Mouse (Mus musculus) natural killer cell, adult 2 months (primary cell): ENCODE data around the gene B4galt1.

Source experiments
- DNase-seq, 2 experiments: peaks; one replicate each; pipeline ENCODE4 v3.0.0; 2022; ENCODE audit warnings: low spot score in 2 of 2

The B4galt1 gene

GRCm38 (mm10) chr4:40853565-40854386 is at the start of gene B4galt1:
Gene B4galt1 (minus strand): TSS chr4:40854005.
- DNase-seq = peak; percentile 99

- DNase-seq = no peak
These were observed 46.8 kb upstream of the B4galt1 start for GRCm38 (mm10) chr4:40900612-40901011.

GRCm38 (mm10) chr4:40900071-40900470 is 46.3 kb upstream of the B4galt1 start:
- no peak for DNase-seq

- no peak for DNase-seq
These were observed 45.5 kb upstream of the B4galt1 start for GRCm38 (mm10) chr4:40899264-40899663.

GRCm38 (mm10) chr4:40898476-40899044 is 44.8 kb upstream of the B4galt1 start:
- no peak for DNase-seq

DNA sequence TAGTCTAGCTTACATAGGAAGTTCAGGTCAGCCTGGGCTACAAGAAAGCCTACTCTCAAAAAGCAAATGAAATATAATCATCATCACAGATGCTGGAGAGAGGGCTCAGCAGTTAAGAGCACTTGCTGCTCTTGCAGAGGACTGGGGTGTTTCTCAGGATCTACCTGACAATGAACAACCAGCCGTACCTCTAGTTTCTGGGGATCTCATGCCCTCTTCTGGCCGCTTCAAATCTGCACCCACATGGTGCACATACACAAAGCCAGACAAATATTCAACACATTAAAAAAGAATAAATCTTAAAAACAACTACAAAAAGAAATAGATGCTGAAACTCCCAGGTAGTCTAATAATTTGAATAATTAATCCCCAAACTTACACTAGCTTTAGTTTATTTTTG is 41.8 kb upstream of the B4galt1 start:
- DNase-seq = no peak

- DNase-seq = no peak
These were observed 41.3 kb upstream of the B4galt1 start for GRCm38 (mm10) chr4:40895118-40895517.

GRCm38 (mm10) chr4:40891206-40891605 is 37.4 kb upstream of the B4galt1 start:
- no peak for DNase-seq

DNA sequence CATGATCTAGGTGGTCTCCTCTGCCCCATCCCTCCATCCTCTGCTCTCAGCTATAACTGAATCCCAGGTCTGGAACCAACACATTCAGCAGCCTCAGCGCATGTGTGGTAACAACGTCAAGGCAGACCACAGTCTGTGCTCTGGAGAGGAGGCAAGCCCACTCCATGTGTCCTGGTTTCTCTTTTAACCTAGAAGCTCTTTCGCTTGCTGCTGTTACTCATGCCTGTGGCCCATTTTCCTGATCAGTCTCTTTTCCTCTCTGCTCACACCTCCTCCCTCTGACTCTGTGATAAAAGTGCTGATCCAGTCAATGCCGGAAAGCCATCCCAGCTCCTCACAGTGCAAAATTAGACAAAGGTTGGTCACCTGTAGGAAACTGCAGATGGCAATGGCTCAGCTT is 36.2 kb upstream of the B4galt1 start:
- no peak for DNase-seq

- no peak for DNase-seq
These were observed 35.4 kb upstream of the B4galt1 start for GRCm38 (mm10) chr4:40889252-40889651.

GRCm38 (mm10) chr4:40888839-40889238 is 35.0 kb upstream of the B4galt1 start:
- no peak for DNase-seq

- DNase-seq = no peak
These were observed 32.1 kb upstream of the B4galt1 start for GRCm38 (mm10) chr4:40885883-40886282.

- no peak for DNase-seq
These were observed 31.3 kb upstream of the B4galt1 start for GRCm38 (mm10) chr4:40885166-40885525.

DNA sequence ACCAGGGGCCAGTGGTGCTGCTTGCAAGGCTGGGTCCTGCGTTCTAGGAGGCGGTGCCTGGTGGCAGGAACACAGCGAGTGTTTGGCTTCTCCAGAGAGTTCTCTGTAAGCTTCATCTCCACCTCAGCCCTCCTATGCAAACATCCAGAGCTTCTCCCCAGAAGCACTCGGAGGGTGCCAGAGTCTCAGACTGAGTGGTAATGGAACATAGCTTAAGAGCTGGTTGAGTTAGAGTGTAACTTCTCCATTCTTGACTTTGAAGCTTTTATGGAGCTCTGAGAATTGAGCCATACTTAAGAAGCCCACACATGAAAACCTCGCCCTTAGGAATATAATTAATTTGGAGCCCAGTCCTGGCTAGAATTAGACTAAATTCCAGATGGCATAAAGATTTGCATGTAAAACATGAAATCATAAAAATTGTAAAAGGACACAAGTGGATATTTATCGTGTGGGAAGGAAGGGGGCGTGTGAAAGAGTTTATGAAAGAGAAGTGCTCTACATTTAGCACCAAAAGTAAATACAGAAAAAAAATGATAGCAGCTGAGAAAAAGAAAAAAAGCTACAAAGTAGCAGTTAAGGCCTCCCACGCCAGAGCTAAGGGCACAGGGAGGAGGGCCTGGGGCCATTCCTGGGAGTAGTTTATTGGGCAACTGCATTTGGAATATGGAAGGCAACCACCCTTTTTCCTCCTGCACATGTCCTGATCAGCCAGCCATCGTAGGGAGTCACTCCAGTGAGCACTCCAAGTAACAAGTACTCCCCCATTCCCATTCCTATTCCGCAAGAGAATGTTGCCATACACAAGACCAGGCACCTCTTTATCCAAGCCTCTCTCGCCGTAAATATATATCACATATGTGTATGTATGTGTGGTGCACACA is 30.7 kb upstream of the B4galt1 start:
- DNase-seq = no peak

GRCm38 (mm10) chr4:40883200-40883599 is 29.4 kb upstream of the B4galt1 start:
- DNase-seq = no peak

DNA sequence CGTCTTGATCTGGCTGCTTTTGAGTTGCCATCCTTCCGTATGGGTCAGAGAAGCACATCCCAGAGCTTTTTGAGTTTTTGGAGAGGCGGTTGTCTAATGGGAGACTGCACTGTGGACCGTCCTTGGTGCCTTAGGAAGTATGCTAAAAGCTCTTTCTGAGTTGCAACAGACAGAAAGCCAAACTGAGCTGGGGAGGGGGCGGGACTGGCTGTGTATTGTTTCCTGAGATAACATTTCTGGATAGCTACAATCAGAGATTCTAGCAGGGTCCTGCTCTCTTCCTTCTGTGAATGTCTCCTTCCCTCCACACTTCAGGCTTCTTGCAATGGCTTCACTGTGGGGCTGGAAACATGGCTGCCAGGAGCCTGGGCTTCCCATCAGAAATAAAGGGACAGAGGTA is 23.7 kb upstream of the B4galt1 start:
- DNase-seq = no peak

DNA sequence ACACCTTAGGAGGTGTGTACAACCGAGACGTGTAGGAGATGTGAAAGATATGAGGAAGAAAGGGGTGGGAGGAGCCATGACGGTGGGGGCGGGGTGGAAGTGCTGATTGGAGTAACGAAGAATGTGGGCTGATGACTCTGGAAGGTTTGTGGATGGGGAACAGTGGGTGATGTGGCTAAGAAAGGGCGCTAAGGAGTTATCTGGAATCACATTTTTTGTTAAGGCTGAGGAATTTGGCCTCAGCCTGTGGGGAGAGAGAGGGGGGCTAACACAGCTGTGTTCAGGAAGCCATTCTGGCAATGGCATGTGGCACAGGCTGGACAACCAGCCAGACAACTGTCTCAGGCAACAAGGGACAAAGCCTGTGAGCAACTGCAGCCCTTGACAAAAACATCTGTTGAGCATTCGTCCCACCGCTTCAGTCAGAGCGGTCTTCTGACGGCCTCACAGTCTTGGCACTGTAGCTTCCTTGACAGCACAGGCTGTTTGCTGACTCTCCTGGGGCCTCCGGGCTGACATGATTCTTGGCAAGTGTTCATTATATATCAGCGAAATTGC is 23.1 kb upstream of the B4galt1 start:
- DNase-seq = peak; percentile 6 to 49

DNA sequence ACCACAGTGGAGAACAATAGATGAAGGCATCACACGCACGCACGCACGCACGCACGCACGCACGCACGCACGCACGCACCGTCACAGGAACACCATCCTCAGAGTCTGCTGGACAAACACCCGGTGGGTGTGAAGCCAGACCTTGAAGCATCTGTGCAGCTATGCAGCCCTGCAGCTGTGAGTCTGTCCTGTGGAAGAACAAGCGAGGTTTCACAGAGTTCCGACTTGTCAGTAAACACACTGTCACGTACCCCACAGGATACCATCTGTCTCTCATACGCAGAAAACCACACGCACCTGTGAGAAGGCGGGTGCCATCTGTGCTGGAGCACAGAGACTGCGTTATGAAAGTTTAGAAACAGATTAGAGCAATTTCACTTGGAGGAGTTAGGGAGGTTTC is 22.0 kb upstream of the B4galt1 start:
- peak; percentile 76 to 79 for DNase-seq

DNA sequence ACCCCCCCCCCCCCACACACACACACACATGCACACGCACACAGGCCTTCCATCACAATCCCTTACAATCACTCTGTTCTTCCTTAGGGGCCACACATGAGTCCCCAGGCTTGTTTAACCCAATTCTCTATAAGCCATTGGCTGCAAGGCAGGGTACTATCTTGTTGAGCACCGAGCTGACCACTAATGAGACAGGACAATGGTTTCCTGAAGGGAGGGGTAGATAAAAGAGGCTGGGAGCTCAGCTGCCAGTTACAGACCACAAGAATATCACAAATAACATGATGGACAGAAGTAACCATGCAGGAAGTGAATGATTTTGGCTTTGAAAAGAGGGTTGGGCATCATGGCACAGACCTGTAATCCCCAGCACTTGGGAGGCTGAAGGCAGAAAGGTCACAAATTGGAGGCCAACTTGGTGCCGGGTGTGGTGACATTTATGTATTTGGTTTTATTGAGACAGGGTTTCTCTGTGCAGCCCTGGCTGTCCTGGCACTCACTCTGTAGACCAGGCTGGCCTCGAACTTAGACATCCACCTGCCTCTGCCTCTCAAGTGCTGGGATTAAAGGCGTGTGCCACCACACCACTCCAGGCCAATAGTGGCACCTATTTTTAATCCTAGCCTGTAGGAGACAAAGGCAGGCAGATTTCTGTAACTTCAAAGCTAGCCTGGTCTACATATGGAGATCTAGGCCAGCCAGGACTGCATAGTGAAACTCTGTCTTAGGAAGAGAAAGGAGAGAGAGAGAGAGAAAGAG is 21.2 kb upstream of the B4galt1 start:
- DNase-seq = peak in 1 of 2 experiments; percentile 38

GRCm38 (mm10) chr4:40874151-40874600 is 20.4 kb upstream of the B4galt1 start:
- no peak for DNase-seq

GRCm38 (mm10) chr4:40873320-40873719 is 19.5 kb upstream of the B4galt1 start:
- DNase-seq = no peak
